Mouse (Mus musculus) hindbrain, embryonic 15.5 days (tissue): ENCODE results near the gene Arhgap6. TPM values are rescaled to one million over a fixed set of nuclear protein-coding genes. Genes with fewer than 3 reads are reported as not detected.

ENCODE experiments used
- ATAC-seq: fragments of 200-750 bp; cut with Nextera tagmentation; 2 replicates; pipeline ENCODE4 v1.8.0; 2017; ENCODE audit warnings: low read depth, moderate number of reproducible peaks, moderate TSS enrichment; ENCODE audit not compliant: low FRiP score
- H3K27ac ChIP-seq: fragments of 300-500 bp; sonication (generic); replicated peaks from 2 replicates; pipeline ENCODE4 v1.5.1; 2015; ENCODE audit warnings: mild to moderate bottlenecking, inconsistent platforms
- H3K27me3 ChIP-seq: fragments of 300-500 bp; sonication (generic); 2 replicates; pipeline ENCODE4 v1.6.1; 2015; ENCODE audit warnings: control low read depth, inconsistent platforms
- H3K36me3 ChIP-seq: fragments of 300-500 bp; sonication (generic); 2 replicates; pipeline ENCODE4 v1.6.1; 2015; ENCODE audit warnings: control low read depth, inconsistent platforms
- H3K4me1 ChIP-seq: fragments of 300-500 bp; sonication (generic); replicated peaks from 2 replicates; pipeline ENCODE4 v1.6.1; 2015; ENCODE audit warnings: control low read depth, inconsistent platforms
- H3K4me2 ChIP-seq: fragments of 300-500 bp; sonication (generic); 2 replicates; pipeline ENCODE4 v1.6.1; 2015; ENCODE audit warnings: moderate library complexity, mild to moderate bottlenecking, inconsistent platforms
- H3K4me3 ChIP-seq: fragments of 300-500 bp; sonication (generic); 2 replicates; pipeline ENCODE4 v1.5.1; 2015; ENCODE audit warnings: mild to moderate bottlenecking, inconsistent platforms
- H3K9ac ChIP-seq: fragments of 300-500 bp; sonication (generic); 2 replicates; pipeline ENCODE4 v1.6.1; 2015; ENCODE audit warnings: inconsistent platforms
- H3K9me3 ChIP-seq: fragments of 300-500 bp; sonication (generic); 2 replicates; pipeline ENCODE4 v1.6.1; 2016; ENCODE audit warnings: control low read depth, inconsistent platforms
- WGBS: fragments of 180-500 bp; shearing (Covaris S2); methylation state at CpG from one replicate; pipeline ENCODE4 v1.1.7; 2015; 5-methylcytosine and 5-hydroxymethylcytosine counted together
- polyA plus RNA-seq: library from polyadenylated mRNA; unstranded; fragments of >200 nt; fragmentation: Nextera tagmentation; extraction: Ambion mirVana; gene quantifications from 2 replicates; pipeline ENCODE4 v1.2.1, GENCODE M21; 2015

Gene Arhgap6
- polyA plus RNA-seq, result 1.2 and 1.3 TPM in 2 replicates

DNA sequence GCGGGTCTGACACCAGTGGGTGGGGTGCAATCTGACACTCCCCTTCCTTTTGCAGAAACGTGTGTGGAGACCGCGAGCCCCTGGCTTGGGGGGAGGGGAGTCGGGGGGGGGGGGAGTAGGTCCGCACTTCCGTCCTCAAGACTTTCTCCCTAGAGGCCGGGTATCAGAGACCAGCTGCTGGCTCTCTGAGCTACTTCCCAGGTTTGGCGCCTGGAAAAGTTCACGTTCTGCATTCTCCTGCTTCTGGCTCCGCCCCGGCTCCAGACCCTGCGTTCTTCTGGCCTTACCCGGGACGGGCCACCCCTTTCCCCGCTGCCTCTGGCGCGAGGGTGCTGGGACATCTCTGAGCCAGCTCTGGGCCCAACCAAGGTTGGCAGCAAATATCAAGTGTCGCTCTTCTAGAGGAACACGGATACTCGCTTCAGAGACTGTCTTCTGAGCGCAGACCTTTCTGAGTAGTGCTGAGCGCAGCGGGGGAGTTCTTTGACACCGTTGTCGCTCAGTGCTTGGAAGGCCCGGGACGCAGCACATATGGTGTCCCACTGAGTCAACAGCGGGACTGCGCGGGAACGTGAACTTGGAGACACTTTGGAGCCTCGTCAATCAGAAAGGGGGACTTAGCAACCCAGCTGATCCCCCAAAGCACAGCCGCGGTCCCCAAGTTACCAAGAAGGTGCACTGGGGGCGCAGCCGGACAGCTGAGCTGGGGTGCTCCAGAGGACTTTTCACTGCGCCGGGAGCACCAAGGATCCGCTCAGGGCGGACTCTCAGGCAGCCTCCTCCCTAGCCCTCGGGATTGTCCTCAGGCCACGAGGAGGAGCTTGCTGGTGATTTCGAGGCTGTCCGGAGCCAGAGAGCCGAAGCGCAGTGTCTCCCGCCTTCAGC lies at the start of gene Arhgap6:
TSS of gene Arhgap6 (plus strand) at position 126 of the 885 bp plus-strand sequence.
- peaks cover 6% of the 10 kb centered on the region; the same call in 1 of the 2 replicates for H3K4me1 ChIP-seq
- H3K9ac ChIP-seq, result 0 out of 2 replicates have a peak within 1 kb of the TSS, but pooled peaks have one; percentile 10
- no peaks in the 10 kb centered on the region for H3K36me3 ChIP-seq
- WGBS, result 14% methylated on average over 43 of the region's 48 CpGs
- peak; percentile 45 for ATAC-seq
- peak within 1 kb of the TSS; percentile 91 for H3K4me2 ChIP-seq
- H3K27ac ChIP-seq, result no peak within 1 kb of the TSS
- peaks cover 38% of the 10 kb centered on the region for H3K27me3 ChIP-seq
- no peaks in the 10 kb centered on the region for H3K9me3 ChIP-seq
- H3K4me3 ChIP-seq, result peak within 1 kb of the TSS; percentile 44

DNA sequence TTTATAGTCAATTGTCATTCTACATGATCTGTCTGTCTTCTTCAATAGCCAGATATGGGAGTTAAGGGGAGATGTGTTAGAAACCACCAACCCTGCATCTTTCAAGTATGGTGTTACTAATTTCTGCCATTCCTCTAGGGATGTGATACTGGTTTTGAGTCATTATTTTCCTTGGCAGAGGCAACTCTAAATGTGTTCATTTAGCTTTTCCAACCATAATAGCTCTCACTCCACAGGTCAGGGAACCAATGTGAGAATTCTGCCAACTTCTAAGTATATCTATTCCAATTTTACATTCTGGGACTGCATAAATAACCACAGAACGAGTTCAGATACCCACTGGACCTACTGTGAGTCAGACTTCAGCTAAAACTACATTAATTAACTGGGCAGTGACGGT lies 47.9 kb upstream of the Arhgap6 start:
- Histone ChIP-seq H3K36me3 (no peaks in the 10 kb centered on the region), H3K9me3 (no peaks in the 10 kb centered on the region), H3K9ac (no peak overlapping the region), H3K27me3 (no peaks in the 10 kb centered on the region), H3K4me3 (no peak overlapping the region), H3K4me1 (no peaks in the 10 kb centered on the region), H3K27ac (no peak overlapping the region), H3K4me2 (no peak overlapping the region)
- no peak for ATAC-seq
- 66% methylated on average over 2 of the region's 2 CpGs for WGBS

DNA sequence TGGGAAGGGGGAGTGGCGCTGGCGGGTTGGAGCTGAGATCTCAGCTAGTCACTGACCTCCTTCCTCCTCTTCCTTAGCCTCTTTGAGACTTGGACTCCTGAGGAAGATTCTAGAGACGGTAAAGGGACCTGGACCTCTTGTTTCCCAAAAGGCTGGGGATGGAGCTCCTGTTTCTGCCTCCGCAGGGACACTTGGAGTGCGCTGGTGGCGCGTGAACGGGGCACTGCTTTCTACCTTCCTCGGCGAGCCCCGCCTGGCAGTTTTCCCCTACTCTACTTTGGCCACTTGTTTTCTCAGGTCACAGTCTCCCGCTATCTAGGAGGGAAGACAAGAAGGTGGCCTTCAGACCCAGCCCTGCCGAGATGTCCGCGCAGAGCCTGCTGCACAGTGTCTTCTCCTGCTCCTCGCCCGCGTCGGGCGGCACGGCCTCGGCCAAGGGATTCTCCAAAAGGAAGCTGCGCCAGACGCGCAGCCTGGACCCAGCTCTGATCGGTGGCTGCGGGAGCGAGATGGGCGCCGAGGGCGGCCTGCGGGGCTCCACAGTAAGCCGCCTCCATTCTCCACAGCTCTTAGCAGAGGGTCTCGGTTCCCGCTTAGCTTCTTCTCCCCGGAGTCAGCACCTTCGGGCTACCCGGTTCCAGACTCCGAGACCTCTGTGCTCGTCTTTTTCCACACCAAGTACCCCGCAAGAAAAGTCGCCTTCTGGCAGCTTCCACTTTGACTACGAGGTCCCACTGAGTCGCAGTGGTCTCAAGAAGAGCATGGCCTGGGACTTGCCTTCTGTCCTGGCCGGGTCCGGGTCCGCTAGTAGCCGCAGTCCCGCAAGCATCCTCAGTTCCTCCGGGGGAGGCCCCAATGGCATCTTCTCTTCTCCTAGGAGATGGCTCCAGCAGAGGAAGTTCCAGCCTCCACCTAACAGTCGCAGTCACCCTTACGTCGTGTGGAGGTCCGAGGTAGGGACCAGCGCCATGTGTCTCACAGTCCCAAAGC lies 1.3 kb downstream of the Arhgap6 start:
- 19% methylated on average over 55 of the region's 55 CpGs for WGBS
- Histone ChIP-seq H3K4me1 (peaks cover 6% of the 10 kb centered on the region; the same call in 1 of the 2 replicates), H3K4me3 (peak overlapping the region; percentile 44), H3K9ac (0 out of 2 replicates have a peak overlapping the region, but pooled peaks have one; percentile 10), H3K27me3 (peaks cover 38% of the 10 kb centered on the region), H3K27ac (no peak overlapping the region), H3K36me3 (no peaks in the 10 kb centered on the region), H3K9me3 (no peaks in the 10 kb centered on the region), H3K4me2 (peak overlapping the region; percentile 91)
- ATAC-seq, result peak; percentile 74

DNA sequence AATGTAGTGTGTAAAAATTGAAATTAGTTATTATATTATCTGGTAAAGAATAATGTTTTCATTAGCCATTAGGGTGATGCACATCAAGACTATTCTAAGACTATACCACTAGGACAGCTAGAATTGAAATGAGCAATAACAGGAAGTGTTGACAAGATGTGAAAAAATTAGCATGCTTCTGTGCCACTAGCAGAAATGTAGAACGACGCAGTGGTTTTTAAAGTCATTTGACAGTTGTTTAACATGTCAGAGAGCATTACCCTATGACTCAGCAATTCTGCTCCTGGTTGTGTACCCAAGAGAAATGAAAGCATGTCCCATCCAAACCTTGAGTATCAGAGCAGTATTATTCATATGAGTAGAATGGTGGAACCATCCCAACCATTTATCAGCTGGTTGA lies 9.8 kb downstream of the Arhgap6 start:
- Histone ChIP-seq H3K4me1 (no peaks in the 10 kb centered on the region), H3K4me3 (no peak overlapping the region), H3K9ac (no peak overlapping the region), H3K36me3 (no peaks in the 10 kb centered on the region), H3K27ac (no peak overlapping the region), H3K27me3 (no peaks in the 10 kb centered on the region; the same call in 1 of the 2 replicates), H3K4me2 (no peak overlapping the region), H3K9me3 (no peaks in the 10 kb centered on the region)
- WGBS, result 85% methylated on average over 2 of the region's 2 CpGs
- ATAC-seq, result no peak

DNA sequence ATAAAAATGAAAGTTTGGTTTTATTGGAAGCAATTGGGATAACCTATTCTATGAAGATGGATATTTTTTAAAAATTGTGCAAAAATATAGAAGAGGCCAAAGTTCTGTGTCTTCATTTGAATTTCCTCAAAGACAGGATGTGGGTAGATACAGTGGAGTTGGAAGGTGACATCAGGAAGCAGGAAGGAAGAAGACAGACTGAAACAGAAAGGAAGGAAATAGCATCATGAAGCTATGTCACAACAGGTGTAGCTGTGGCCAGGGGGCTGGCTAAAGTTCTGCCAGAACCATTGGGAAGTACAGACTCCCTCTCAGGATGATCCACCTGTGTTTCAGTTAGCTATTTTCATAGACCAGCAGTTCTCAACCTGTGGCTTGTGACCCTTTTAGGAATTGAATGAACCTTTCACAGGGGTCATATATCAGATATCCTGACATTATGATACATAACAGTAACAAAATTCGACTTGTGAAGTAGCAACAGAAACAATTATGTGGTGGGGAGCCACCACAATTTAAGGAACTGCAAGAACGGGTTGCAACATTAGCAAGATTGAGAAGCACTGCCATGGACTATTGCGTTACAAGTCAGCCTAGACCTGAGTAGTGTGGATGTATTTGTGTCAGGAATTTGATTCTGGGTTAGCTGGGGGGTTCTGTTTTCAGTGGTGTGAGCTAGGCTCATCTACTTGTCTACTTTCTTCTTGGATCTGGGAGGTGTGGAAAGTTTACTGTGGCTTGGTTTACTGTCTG lies 15.8 kb downstream of the Arhgap6 start:
- no peak overlapping the region for H3K27ac ChIP-seq
- no peak overlapping the region for H3K4me3 ChIP-seq

DNA sequence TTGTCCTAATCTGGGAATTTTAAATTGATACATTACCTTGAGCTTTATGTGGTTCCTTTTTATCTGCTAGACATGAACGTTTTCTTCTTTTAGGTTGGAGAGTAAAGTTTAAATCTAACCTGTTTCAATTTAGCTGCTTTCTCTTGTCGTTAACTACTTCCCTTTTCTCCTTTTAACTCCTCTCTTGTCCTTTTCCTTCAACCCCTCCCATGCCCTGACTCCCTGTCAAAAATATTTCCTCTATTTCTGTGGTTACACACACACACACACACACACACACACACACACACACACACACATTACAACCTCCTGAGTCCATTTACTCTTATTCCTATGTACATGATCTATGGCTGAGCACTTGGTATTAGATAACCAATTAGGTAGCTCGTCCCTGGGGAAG lies 24.0 kb downstream of the Arhgap6 start:
- H3K4me3 ChIP-seq, result no peak overlapping the region
- H3K4me1 ChIP-seq, result no peaks in the 10 kb centered on the region
- no peaks in the 10 kb centered on the region for H3K36me3 ChIP-seq
- no peak overlapping the region for H3K9ac ChIP-seq
- WGBS, result 78% methylated on average over 3 of the region's 3 CpGs
- H3K9me3 ChIP-seq, result no peaks in the 10 kb centered on the region
- no peak overlapping the region for H3K27ac ChIP-seq
- H3K4me2 ChIP-seq, result no peak overlapping the region
- H3K27me3 ChIP-seq, result 0 out of 2 replicates have a peak, but pooled peaks cover 7% of the 10 kb centered on the region
- no peak for ATAC-seq

More for the DNA sequence above, 15.8 kb downstream of the Arhgap6 start:
- no peaks in the 10 kb centered on the region for H3K9me3 ChIP-seq
- no peaks in the 10 kb centered on the region for H3K36me3 ChIP-seq
- no peak overlapping the region for H3K9ac ChIP-seq
- ATAC-seq, result no peak
- H3K4me2 ChIP-seq, result no peak overlapping the region
- H3K4me1 ChIP-seq, result no peaks in the 10 kb centered on the region
- 77% methylated on average over 3 of the region's 3 CpGs for WGBS
- H3K27me3 ChIP-seq, result 0 out of 2 replicates have a peak, but pooled peaks cover 3% of the 10 kb centered on the region

DNA sequence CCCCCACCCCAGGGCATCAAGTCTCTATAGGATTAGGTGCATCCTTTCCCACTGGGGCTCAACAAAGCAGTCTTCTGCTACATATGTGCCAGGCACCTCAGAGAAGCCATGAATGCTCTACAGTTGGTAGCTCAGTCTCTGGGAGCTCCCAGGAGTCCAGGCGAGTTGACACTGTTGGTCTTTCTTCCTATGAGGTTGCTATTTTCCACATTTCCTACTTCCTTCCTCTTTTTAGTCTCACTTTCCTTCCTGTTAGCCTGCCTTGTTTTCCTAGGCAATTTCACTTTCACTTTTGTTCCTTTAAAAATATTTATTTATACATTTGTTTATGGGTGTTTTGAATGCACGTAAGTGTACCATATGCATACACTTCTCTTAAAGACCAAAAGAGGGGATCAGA lies 29.3 kb downstream of the Arhgap6 start:
- no peak overlapping the region for H3K4me2 ChIP-seq
- 0 out of 2 replicates have a peak, but pooled peaks cover 12% of the 10 kb centered on the region for H3K27me3 ChIP-seq
- no peaks in the 10 kb centered on the region for H3K36me3 ChIP-seq
- H3K9me3 ChIP-seq, result no peaks in the 10 kb centered on the region
- no peak overlapping the region for H3K9ac ChIP-seq
- no peaks in the 10 kb centered on the region for H3K4me1 ChIP-seq
- ATAC-seq, result no peak
- no peak overlapping the region for H3K27ac ChIP-seq
- no peak overlapping the region for H3K4me3 ChIP-seq
- WGBS, result 90% methylated on average over 2 of the region's 2 CpGs

DNA sequence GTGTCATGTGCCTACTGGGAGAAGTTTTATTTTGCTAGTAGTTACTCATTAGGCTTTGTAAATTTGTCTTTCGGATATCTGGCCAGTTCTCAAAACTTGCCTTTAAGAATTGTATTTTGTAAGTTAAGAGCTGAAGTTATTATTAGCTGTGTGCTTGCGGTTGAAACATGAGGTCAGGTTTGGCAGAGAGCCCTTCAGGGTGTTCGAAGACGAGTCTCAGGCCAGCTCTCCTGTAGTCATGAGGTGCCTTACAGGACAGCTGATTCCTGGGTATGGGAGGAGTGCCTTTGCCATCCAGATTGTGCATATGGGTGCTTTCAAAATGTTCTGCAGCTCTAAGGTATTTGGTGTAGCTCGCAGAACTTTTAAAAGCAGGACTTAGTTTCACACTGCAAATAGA lies 37.4 kb downstream of the Arhgap6 start:
- Histone ChIP-seq H3K4me1 (no peaks in the 10 kb centered on the region), H3K36me3 (no peaks in the 10 kb centered on the region), H3K9ac (no peak overlapping the region), H3K27ac (no peak overlapping the region), H3K27me3 (peaks cover 9% of the 10 kb centered on the region; the same call in 1 of the 2 replicates), H3K4me2 (no peak overlapping the region), H3K9me3 (no peaks in the 10 kb centered on the region), H3K4me3 (no peak overlapping the region)
- no peak for ATAC-seq
- 89% methylated on average over 5 of the region's 5 CpGs for WGBS

DNA sequence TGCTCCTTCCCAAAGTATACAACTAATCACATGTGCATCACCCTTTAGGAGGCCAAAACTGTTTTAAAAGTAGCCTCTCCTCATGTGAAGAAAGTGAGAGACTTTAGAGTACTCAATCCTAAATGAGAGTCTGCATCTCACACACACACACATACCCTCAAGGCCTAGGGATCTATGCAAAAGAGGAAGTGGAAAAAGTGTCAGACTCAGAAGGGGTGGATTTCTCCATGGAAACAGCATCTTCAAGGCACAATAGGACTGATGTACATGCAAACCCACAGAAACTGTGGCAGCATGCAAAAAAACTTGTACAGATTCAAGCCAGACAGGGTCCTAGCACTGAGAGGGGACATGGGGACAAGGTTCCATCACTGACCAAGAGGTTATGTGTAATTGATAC lies 53.2 kb downstream of the Arhgap6 start:
- H3K4me1 ChIP-seq, result no peaks in the 10 kb centered on the region
- no peak overlapping the region for H3K4me2 ChIP-seq
- H3K27ac ChIP-seq, result no peak overlapping the region
- 0 out of 2 replicates have a peak, but pooled peaks cover 8% of the 10 kb centered on the region for H3K27me3 ChIP-seq
- no peak overlapping the region for H3K4me3 ChIP-seq
- ATAC-seq, result no peak
- no peak overlapping the region for H3K9ac ChIP-seq
- H3K9me3 ChIP-seq, result no peaks in the 10 kb centered on the region
- H3K36me3 ChIP-seq, result no peaks in the 10 kb centered on the region

DNA sequence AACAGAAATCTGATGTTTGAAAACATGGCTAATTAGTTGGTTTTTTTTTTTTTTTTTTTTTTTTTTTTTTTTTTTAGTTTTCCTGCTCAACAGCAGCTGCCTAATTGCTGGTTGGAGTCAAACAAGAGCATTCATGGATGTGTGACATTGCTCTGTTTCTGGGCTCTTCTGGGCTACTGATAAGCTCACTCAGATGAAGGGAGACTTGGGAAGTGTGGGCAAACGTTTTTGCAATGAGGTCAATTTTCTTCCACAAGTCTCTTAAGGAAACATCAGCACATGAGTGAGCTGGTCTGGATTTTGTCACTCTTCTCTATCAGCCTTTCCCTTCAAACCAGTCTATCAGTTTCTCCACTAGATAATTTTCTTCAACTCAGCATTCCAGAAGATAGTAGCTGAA lies 79.8 kb downstream of the Arhgap6 start:
- H3K27ac ChIP-seq, result no peak overlapping the region
- no peaks in the 10 kb centered on the region for H3K9me3 ChIP-seq
- H3K4me3 ChIP-seq, result no peak overlapping the region
- no peaks in the 10 kb centered on the region for H3K36me3 ChIP-seq
- H3K9ac ChIP-seq, result no peak overlapping the region
- H3K27me3 ChIP-seq, result no peaks in the 10 kb centered on the region
- WGBS, result 39% methylated on average over 1 of the region's 1 CpGs
- no peaks in the 10 kb centered on the region for H3K4me1 ChIP-seq
- no peak for ATAC-seq
- H3K4me2 ChIP-seq, result no peak overlapping the region

DNA sequence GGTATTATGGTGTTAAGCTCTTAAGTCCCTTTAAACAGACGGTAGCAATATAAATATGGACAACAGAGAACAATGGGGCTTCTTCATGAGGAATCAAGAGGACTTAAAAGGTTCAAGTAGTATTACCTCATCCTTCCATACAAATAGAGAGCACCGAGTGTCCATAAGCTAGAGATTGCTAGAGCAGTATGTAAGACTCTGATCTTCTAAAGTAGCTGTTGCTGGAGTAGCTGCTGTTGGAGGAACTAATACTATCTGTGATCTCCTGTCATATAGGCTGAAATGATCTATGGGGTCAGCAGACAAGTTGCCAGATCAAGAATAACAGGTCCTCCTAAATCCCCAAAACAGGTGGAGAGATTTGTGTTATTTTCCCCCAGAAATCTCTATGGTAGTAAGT lies 108.7 kb downstream of the Arhgap6 start:
- no peak overlapping the region for H3K4me3 ChIP-seq
- H3K9me3 ChIP-seq, result no peaks in the 10 kb centered on the region
- H3K27ac ChIP-seq, result no peak overlapping the region
- WGBS, result 87% methylated on average over 2 of the region's 2 CpGs
- H3K36me3 ChIP-seq, result no peaks in the 10 kb centered on the region
- H3K4me1 ChIP-seq, result no peaks in the 10 kb centered on the region
- no peak overlapping the region for H3K9ac ChIP-seq
- H3K4me2 ChIP-seq, result no peak overlapping the region
- ATAC-seq, result no peak
- no peaks in the 10 kb centered on the region for H3K27me3 ChIP-seq
